Mouse (Mus musculus) liver, embryonic 14.5 days (tissue): ENCODE results near the gene Agbl5.

Experiments used
- CTCF ChIP-seq: IDR thresholded peaks from 2 replicates; pipeline ENCODE4 v1.5.1; 2016; ENCODE audit warnings: antibody characterized with exemption, low read depth, control low read depth
- EP300 ChIP-seq: IDR thresholded peaks from 2 replicates; pipeline ENCODE4 v1.6.1; 2016; ENCODE audit warnings: antibody characterized with exemption, low read depth

DNA sequence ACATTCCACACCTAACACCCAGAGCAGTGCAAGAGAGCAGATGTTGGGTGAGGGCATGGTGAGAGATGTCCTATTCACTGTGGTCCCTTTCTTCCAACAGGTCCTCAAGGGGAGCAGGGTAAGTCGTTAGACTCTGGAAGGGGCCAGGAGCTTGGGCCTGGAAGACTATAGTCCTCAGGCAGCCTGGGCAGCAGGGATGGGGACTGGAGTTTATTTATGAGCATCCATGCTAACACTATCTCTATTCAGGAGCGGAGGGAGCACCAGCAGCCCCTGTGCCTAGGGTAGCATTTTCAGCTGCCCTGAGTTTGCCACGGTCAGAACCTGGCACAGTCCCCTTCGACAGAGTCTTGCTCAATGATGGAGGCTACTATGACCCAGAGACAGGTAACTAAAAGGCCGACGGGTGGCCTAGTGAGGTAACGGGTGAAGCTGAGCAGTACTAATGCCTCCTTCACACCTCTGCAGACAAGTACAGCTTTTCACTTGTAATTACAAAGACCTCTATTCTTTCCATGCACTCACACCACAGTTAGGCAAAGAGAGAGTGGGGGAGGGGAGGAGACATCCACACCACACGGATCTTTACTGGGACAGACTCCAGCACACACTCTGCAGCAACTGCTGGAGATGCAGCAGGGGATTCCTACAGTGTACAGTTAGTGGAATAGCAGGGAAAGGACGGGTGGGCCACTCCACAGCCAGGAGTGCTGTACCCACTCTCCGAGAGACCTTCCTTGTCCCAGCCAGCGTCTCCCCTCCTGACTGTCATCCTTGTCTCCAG, 31.5 kb downstream of the Agbl5 start:
- TF ChIP-seq CTCF (no peak), EP300 (no peak)
